Mouse (Mus musculus) layer of hippocampus, postnatal 14 days (tissue): ENCODE measurements around the gene Ago3. TPM values are rescaled to one million over a fixed set of nuclear protein-coding genes. Genes with fewer than 3 reads are reported as not detected.

ENCODE experiments used
- DNase-seq, 2 experiments: peaks; one replicate each; pipeline ENCODE4 v3.0.0; 2021 to 2022; ENCODE audit warnings: low spot score in 2 of 2, mixed read lengths in 1 of 2
- long read RNA-seq, 2 experiments: library from polyadenylated mRNA; stranded (forward); transcript quantifications; one replicate each; pipeline ENCODE4 v2.0.0; 2021
- total RNA-seq, 2 experiments: library from RNA; stranded (reverse); gene quantifications; 2 replicates each; pipeline ENCODE4 v1.2.3; 2021

Ago3 gene
- 10 to 100 TPM; 35.7 to 37.6 TPM for total RNA-seq
- long read RNA-seq, experiment 1, full-length matches to known transcripts = 1 of 10 reads
- long read RNA-seq, experiment 1, partial matches to known transcripts = 2 of 10 reads
- long read RNA-seq, experiment 1, other reads (novel, unspliced or antisense) = 7 of 10 reads
- long read RNA-seq, experiment 2, full-length matches to known transcripts = 1 of 9 reads
- long read RNA-seq, experiment 2, partial matches to known transcripts = 2 of 9 reads
- long read RNA-seq, experiment 2, other reads (novel, unspliced or antisense) = 6 of 9 reads

DNA sequence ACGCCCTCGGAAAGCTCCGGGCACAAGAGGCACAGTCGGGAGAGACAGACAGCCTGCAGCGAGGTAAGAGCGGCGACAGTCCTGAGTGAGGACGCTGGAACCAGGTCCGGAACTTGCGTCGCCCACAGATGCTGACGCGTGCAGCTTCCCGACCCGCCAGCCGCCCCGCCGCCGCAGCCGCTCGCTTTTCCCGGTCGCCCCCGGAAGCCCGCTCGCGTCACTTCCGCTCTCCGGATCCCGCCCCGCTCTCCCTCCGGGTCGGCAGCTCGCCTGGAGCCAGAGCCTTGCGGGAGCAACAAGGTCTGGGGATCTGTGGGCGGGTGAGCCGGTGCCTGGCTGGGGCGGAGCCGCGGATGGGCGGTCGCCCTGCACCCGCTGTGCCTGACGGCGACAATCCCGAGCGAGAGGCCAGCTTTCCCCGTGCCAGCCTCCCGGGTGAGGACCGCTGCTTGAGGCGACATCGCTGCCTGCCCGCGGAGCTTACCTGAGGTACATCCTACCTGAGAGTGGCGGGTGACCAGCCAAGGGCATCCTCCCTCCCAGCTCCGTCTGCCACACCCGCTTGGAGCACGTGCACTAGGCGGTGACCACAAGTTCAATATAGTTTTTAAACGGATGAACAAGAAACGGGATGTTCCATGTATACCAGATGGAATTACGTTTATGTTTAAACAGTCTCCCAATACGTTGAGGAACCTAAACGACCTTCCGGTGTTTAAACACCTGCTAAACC, at the start of gene Ago3:
Gene Ago3, minus strand, starts transcription at position 210 of the 733 bp plus-strand sequence.
- DNase-seq = peak; percentile 91 to 94

DNA sequence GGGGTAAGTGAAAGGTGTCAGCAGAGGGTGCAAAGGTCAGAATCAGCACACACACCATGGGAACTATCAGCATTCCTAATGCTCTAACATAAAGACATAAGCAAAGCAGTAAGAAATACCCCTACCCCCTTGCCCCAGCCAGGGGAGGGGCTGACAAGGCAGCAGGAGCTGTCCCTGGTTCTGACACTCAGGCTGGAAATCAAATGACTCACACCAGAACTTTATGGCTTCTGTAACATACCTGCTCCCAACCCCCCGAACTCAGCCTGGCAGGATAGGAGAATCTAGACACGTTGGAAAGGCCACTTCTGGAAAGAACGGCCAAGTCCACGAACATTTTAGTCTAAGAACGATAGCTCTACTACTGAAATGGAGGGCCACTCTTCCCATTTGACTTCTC, 43.7 kb upstream of the Ago3 start:
- no peak for DNase-seq

DNA sequence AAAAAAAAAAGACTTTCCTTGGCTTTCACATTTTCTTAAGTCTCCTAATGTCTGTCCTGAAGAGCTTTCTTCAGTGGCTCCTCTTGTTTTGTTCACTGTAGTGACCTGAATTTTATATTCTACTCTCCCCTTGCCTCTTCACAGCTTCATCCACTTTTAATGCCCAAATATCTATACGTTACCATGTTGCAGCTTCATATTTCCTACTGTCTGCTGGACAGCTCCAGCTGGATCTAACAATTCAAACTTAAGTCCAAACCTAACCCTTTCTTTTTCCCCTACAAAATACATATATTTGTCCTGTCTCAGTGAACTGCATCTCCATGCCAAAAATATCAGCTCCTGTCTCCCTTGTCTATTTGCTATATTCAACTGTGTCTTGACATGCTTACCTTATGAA, 40.0 kb upstream of the Ago3 start:
- no peak for DNase-seq

DNA sequence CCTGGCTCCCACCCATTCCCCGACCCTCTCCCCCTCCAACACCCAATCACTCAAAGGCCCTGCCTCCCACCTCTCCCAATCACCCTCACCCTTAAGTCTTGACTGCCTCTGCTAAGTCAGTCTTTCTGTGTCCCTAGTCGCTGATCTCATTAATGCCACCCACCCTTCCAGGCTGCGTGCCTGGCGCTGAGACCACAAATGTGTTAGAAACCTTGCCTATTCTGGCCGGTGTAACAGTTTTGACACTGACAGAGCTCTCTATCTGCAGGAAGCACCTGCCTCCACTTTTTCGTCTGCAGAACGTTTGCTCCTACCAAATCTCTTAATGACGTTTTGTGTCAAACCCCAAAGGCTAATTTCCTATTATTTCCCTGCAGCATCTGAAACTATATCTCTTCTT, 39.6 kb upstream of the Ago3 start:
- peak in 1 of 2 experiments; percentile 63 for DNase-seq

DNA sequence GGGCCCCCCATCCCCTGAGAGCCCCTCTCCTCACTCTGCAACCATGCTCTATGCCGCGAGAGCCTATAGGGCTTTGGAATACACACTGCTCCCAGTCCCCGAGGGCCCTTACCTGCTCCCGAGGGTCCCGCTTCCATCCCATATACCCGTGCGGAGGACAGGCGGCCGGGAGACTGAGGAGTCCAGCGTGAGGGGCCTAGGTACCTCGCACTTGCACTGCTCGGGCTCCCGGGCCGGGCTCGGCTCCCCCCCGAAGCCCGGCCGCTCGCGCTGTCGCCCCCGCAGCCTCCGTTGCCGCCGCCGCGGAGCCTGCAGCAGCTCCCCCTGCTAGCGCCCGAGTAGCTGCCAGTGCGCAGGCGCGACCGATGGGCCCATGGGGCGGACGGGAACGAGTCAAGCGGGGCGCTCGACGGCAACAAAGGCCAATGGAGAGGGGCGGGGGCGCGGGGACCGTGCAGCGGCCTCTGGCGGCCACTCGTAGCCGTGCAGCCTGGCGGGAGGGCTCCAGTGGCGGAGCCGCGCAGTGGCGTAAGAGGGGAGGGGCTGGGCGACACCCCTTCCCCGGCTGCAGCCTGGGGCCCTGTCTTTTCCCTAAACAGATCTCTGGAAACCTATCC, 39.0 kb upstream of the Ago3 start, which contains the start of gene Ago1:
Gene Ago1, minus strand, starts transcription at position 299 of the 617 bp plus-strand sequence.
- peak; percentile 96 to 97 for DNase-seq

DNA sequence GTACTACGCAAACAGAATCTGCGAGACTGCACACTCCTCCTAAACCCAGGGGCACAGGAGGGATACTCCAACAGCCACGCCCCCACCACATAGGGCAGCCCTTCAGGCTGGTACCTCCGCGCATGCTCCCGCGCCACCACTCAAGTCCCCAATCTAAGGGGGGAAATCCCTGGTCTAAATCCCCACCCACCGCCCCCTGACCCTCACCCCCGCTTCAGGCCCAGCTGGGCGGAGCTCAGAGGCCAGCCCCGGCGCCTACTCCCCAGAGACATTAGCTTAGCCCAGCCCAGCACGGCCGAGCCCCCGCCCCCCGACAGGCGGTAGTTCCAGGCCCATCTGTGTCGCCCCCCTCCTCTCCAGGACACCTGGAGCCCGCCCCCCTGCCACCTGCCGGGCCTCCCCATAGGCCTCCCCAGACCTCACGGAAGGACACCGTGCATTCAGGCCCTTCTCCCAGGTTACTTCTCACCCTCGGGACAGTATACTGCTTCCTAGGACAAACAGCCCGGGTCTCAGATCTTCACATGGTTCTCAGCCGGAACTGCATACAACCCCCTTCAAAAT, 38.4 kb upstream of the Ago3 start:
- DNase-seq = peak; percentile 61 to 64

DNA sequence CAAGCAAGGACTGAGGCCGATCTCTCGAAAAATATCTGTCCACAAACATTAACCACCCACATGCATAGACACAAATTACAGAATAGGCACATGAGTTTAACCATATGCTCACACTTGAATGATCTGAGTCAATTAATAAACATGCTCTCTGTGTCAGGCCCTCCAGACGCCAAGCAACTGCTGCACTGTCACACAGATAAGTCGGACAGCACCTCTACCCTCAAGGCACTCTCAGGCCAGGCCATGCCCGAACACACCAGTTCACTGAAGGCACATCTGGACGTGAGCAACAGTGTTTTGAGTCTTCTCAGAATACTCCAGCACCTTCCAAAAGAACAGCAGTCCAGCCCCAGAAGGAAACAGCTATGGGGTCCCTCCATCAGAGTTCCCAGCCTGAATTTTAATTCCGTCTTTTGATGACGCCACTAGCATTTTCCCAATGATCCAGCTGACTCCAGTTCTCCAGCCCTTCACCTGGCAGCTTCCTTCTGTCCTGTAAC, 36.9 kb upstream of the Ago3 start:
- DNase-seq = no peak

DNA sequence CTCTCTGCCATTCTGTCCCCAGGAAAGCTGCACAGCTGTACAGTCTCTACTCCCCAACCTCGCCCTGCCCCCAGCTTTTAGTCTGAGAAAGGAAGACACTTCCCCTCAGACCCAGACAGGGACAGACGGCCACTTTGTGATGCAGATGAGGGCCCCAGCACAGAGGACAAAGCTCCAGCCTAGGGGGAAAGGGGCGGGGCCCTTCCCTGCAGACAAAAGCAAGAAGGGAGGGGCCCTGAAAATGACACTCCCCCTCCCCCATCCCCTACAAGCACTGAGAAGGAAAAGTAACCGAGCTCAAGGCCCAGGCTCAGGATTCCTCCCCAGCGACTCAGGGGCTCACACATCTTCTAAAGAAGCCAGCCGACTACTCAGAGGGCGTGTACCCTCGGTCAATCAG, 36.5 kb upstream of the Ago3 start:
- DNase-seq = peak in 1 of 2 experiments; percentile 59

DNA sequence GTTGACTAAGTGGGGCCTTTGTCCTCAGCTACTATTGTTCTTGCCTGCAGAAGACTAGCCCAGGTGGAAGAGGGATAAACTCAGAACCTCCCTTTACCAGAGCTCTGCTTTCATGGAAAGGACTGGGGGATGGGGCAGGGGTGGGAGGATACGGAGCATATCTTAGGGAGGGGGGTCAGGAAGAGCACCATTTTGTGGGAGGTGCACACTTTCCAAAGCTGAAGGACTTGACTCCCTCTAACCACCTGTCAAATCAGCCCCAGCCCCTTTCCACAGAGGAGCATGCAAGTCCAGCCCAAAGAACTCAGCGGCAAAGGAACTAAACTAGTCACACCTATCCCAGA, 35.5 kb upstream of the Ago3 start:
- no peak for DNase-seq

DNA sequence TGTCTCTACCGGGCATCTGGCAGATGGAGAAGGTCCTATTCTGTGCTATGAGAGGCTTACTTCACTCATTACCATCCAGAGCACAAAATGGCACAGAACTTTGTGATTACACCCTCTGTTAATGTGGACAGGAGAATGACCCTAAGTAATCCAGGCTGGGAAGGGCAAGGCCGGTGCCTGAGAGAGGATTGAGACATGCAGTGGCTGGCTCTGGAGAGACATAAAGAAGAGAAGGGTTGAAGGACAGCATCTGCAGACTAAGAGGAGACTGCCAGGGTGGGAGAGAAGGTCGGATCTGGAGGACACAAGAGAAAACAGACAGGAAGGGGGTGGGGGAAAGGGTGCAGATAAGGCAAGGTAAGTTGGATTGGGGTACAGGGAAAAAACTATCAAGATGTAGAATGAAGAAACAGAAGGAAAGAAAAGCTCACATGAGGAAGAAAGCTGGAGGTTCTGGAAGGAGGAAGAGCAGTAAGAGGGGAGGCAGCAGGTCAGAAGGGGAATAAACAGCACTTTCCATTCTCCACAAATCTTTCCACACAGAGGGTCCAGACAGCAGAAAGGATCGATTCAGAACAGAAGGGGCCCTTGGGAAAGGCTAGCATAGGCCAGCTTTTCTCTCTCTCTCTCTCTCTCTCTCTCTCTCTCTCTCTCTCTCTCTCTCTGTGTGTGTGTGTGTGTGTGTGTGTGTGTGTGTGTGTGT, 35.0 kb upstream of the Ago3 start:
- no peak for DNase-seq

DNA sequence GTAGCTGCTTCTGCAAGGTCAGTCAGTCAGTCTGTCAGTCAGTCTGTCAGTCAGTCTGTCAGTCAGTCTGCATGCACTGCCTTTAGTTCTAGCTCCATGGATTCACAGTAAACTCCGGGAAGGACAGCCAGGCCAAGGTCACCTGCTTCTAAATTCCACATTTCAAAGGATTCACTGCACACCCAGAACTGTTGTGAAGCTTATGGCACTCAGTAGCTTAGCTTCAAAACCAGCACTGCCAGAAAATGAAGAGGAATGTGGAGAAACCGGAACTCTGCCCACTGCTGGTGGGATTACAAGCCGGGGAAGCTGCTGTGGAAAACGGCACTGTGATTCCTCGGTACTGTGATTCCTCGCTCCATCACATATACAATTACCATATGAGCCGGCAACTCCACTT, 26.1 kb upstream of the Ago3 start:
- DNase-seq = no peak

DNA sequence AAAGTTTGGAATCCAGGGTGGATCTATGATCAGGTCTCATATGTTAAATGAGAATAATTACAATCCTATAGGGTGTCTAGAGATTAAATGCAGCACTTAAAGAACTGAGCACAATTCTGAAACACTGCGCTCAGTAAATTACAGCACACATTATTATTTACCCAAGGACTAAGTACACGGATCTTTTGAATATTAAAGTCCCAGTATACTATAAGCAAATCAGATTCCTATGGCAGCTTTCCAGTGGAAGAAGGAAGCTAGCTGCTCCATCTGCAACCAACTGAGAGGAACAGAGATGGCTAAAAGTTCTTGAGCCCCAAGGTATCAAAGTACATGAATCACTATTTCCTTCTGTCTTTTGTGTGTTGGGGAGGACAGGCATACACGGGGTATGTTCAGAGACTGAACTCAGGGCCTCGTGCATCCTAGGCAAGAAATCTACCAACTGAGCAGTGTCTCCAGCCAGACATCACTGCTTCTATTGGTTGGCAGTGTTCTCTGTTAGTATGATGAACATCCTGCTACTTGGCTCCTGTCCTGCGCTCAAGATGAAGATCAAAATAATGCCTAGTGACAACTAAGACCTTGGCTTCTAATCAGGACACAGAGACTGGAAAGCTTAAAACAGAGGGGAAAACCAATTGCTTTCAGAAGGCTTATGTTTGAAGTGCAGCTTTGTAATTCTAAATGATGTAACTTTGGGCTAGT, 25.3 kb upstream of the Ago3 start:
- DNase-seq = no peak

DNA sequence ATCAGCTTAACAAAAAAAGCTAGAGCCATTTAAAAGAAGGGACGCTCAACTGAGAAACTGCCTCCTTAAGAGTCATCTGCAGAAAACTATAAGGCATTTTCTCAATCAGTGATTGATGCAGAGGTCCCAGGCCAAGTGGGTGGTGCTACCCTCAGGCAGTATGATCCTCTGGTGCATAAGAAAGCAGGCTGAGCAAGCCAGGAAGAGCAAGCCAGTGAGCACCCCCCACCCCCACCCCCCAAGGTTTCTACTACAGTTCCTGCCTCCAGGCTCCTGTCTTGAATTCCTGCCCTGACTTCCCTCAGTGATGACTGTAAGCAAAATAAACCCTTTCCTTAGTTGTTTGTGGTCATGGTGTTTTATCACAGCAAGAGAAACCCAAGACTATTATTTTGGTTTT, 20.9 kb upstream of the Ago3 start:
- DNase-seq = no peak

DNA sequence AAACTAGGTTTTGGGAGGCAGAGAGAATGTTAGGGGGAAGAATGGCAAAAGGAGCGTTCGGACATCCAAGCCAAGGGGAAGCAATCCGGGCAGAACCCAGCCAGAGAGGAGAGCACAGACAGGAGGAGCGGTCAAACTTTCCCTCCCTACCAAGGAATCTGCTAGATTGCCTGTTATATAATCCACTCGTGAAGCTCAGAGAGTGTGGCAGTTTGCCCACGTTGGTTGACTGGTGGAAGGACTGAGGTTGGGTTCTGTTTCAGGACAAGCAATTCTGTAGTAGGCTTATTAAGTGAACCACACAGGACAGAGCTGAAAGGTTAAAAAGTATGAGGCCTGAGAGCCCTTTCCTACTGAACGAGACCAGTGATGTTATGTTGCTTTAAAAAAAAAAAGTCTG, 17.8 kb upstream of the Ago3 start:
- no peak for DNase-seq

DNA sequence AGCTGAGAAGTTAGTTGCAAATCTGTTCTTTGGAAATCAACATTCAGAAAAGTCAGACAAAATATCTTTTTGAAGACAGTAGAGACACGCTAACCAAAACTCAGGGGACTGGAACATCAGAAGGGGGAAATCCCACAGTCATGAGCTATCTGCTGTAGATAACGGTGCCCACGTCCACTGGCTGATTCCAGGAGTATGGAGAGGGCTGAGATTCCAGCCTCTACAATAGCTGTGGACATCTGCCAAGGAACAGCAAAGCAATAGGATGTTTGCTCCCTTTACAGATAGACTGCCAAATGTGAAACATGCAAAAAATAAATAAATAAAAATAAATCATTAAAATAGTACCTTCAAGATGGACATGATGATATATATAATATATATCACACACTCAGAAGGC, 15.2 kb upstream of the Ago3 start:
- DNase-seq = no peak

DNA sequence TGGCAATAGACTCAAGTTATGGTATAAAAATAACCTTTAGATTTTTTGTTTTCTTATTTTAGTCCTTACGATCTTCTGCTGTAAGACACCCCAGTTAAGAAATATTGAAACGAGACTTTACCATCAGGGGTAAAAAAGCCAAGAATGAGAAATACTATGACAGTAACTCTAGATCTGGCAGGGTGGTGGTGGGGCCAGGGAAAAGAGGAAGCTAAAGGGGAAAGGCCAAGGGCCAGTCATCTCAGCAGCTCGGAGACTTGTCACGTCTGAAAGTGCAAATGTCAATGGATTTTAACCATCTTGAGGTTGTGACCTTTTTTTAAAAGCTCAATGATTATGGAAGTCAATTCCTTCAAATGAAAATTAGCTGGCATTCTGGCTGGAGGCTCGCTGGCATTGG, 8.9 kb upstream of the Ago3 start:
- no peak for DNase-seq

DNA sequence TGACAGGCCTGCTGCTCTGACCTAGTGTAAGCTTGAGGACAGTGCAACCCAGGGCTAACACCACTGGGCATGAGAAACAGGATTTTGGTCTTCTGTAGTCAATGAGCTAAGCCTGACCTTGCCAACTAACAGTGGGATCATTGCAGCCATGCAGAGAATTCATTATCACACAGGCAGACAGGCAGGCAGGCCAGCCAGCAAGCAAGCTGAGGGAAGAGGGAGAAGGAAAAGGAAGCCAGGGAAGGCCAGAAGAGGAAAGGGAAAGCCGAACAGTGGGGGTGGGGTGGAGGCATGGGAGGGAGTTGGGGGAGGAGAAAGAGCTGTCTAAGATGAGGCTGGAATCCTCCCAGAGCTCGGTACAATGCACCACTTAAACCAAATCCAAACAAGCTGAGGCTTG, 6.9 kb upstream of the Ago3 start:
- DNase-seq = peak; percentile 22 to 53

DNA sequence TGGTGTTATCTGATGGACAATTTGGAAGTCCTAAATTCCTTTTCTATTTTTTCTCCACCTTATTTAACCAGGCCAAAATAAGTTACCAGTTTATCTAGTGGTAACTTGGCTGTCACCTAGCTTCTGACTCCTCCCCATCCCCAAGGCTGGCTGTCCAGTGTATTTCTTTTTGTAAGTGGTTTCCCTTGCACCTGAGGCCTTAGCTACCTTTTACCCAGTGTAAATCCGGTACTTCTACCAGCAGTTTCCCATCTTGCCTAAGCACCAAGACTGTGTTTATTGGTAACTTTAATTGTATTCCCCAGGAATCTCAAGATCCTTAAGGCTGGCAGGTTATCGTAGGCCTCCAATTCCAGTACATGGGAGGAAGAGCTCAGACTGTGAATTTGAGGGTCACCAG, 4.7 kb upstream of the Ago3 start:
- no peak for DNase-seq

DNA sequence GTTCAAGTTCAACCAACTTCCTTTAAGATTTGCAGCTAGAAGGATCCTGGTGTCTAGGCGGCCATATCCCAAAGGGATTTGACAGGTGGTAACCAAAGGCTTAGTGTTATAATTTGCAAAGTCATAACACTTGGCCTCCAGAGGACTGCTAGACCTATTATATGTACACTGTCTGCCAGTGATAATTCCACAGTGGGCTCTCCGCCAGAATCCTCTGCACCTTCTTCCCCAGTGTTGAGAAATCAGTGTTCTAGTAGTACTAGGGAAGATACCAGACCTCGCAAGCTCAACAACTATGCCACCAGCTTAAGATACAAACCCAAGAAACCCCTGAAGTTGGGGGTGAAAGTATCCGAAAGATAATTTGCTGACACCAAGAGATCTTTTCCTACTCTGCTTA, 3.8 kb upstream of the Ago3 start:
- DNase-seq = no peak

DNA sequence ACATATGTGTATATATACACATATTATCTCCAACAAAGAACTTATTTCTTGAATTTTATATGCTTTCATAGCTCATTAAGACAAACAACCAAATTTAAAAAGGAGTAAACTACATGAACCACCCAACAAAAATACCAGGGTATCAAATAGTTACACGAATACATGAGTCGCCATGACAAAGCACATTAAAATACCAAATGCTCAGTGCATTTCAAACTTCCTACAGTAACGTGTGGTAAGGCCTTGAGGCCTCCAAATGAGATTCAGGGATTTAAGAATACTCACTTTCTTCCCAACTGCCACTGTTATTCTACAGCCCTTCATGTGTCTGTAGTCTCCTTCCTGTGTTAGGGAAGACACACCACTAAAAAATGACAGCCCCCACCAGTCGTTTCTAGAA, 2.4 kb upstream of the Ago3 start:
- DNase-seq = no peak
